Mouse (Mus musculus): Measurements from ENCODE around the gene Gda. TPM values are rescaled to one million over a fixed set of nuclear protein-coding genes. Genes with fewer than 3 reads are reported as not detected.

Gda gene
- polyA plus RNA-seq, 1 experiment from 2014 or later: 0.36 TPM

DNA sequence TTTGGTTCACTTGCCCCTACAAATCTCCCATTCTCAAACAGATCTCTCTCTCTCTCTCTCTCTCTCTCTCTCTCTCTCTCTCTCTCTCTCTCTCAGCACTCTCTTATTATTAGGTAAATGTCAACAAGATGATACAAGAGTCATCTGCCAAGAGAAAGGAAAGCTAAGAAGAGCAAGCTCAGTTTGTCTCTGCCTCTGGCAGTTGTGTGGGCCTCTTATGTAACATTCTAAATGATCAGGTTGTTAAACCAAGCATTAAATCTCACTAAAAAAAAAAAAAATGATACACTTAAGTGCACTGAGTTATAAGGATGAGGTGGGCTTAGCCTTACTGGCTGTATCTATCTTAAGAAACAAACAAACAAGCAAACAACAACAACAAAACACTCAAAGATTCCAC lies 18.1 kb upstream of the Gda start:
- DNase-seq (ENCODE audit: low spot score): no peak
- H3K4me3 ChIP-seq (replicated peaks; ENCODE audit: low read length): no peak overlapping the region
- no peaks in the 10 kb centered on the region for H3K9me3 ChIP-seq (ENCODE audit: control insufficient read depth, low read length)
- no peak overlapping the region for H3K4me2 ChIP-seq (replicated peaks)
- no peaks in the 10 kb centered on the region for H3K36me3 ChIP-seq (replicated peaks; ENCODE audit: control insufficient read depth, insufficient read depth)
- H3K27me3 ChIP-seq (ENCODE audit: control insufficient read depth, insufficient read depth, low read length): no peaks in the 10 kb centered on the region
- no peaks in the 10 kb centered on the region for H3K4me1 ChIP-seq (replicated peaks; ENCODE audit: control insufficient read depth, insufficient read depth, low read length)
- H3K9ac ChIP-seq: no peak overlapping the region
- H3K27ac ChIP-seq: no peak overlapping the region
- no peak for ATAC-seq (ENCODE audit: low FRiP score)

DNA sequence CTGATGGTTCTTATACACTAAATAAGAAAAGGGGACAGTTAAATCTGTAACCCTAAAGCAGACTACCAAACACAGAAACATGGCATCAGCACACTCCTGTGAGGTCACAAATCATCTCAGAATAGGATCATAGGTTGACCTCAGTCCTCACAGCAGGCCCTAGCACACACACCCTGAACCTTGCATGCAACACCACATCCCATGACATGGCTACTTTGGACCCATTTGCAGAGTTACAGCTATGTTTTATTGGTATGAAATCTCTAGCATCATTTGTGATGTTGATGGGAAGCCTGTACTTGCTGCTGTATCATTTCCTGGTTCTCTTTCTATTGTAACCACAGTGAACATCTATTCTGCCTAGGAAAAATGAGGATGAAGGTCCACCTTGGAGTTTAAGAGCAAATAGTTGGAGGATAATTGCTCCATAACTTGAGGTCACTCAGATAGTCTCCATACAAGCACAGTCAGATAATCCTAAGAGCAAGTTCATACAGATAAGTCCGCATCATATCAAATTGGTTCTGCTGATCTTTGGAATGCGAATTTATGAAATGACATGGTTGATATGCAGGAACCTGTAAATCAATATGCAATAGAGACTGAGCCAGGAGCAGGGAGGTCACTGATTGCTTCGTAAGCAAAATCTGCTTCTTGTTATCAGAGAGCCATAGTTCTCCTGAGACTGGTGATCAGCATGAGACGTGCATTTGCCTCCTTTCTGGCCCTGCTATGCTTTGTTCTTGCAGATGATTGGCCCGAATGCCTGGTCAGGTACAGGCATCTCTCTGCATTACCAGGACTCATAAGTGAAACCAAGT lies 14.1 kb upstream of the Gda start:
- no peaks in the 10 kb centered on the region for H3K27me3 ChIP-seq (ENCODE audit: control insufficient read depth, insufficient read depth, low read length)
- no peaks in the 10 kb centered on the region for H3K36me3 ChIP-seq (replicated peaks; ENCODE audit: control insufficient read depth, insufficient read depth)
- ATAC-seq (ENCODE audit: low FRiP score) (no peak), DNase-seq (ENCODE audit: low spot score) (no peak)
- no peak overlapping the region for H3K9ac ChIP-seq
- no peak overlapping the region for H3K4me2 ChIP-seq (replicated peaks)
- H3K4me3 ChIP-seq (replicated peaks; ENCODE audit: low read length): no peak overlapping the region
- no peak overlapping the region for H3K27ac ChIP-seq
- no peaks in the 10 kb centered on the region for H3K4me1 ChIP-seq (replicated peaks; ENCODE audit: control insufficient read depth, insufficient read depth, low read length)
- no peaks in the 10 kb centered on the region for H3K9me3 ChIP-seq (ENCODE audit: control insufficient read depth, low read length)
- 86% methylated on average over 5 of the region's 5 CpGs for WGBS

DNA sequence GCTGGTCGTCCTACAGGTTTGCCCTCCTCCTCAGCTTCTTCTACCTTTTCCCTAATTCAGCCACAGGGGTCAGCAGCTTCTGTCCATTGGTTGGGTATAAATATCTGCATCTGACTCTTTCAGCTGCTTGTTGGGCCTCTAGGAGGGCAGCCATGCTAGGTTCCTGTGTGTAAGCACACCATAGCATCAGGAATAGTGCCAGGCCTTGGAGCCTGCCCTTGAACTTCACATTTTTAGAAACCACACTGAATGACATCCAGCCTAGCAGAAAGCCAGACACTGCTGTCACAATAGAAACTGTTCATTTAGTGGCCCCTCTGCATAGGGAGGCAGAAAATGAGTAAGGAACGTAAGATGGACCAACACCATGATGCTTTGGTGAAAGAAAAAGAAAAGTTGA lies 8.9 kb upstream of the Gda start:
- no peak for ATAC-seq (ENCODE audit: low FRiP score)
- Histone ChIP-seq H3K27me3 (ENCODE audit: control insufficient read depth, insufficient read depth, low read length) (no peaks in the 10 kb centered on the region), H3K4me2 (replicated peaks) (no peak overlapping the region), H3K36me3 (replicated peaks; ENCODE audit: control insufficient read depth, insufficient read depth) (no peaks in the 10 kb centered on the region), H3K9ac (no peak overlapping the region), H3K4me1 (replicated peaks; ENCODE audit: control insufficient read depth, insufficient read depth, low read length) (no peaks in the 10 kb centered on the region; the same call in 1 of the 2 replicates), H3K4me3 (replicated peaks; ENCODE audit: low read length) (no peak overlapping the region), H3K9me3 (ENCODE audit: control insufficient read depth, low read length) (no peaks in the 10 kb centered on the region), H3K27ac (no peak overlapping the region)
- 84% methylated on average over 2 of the region's 2 CpGs for WGBS
- DNase-seq (ENCODE audit: low spot score): no peak

DNA sequence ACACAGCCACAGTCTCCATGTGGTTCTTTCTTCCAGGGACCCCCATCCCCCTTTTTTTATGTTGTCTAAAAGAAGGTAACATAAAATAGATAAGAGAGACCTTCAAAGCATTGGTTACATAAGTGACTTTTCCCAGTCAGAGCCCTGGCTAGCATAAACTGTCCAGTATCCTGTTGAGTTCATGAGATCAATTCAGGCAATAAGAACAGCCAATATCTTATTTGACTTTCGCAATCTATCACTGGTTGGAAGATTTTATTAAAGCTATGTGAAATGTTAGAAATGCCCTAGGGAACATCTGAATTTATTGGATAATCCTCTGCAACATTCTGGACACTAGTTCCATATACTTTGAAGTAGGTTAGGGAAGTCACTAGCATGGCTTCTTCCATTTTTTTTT lies 7.8 kb upstream of the Gda start:
- ATAC-seq (ENCODE audit: low FRiP score) (no peak), DNase-seq (ENCODE audit: low spot score) (no peak)
- Histone ChIP-seq H3K36me3 (replicated peaks; ENCODE audit: control insufficient read depth, insufficient read depth) (no peaks in the 10 kb centered on the region), H3K27me3 (ENCODE audit: control insufficient read depth, insufficient read depth, low read length) (no peaks in the 10 kb centered on the region), H3K4me1 (replicated peaks; ENCODE audit: control insufficient read depth, insufficient read depth, low read length) (no peaks in the 10 kb centered on the region; the same call in 1 of the 2 replicates), H3K9me3 (ENCODE audit: control insufficient read depth, low read length) (no peaks in the 10 kb centered on the region), H3K27ac (no peak overlapping the region), H3K9ac (no peak overlapping the region), H3K4me3 (replicated peaks; ENCODE audit: low read length) (no peak overlapping the region), H3K4me2 (replicated peaks) (no peak overlapping the region)
- 92% methylated on average over 1 of the region's 1 CpGs for WGBS

DNA sequence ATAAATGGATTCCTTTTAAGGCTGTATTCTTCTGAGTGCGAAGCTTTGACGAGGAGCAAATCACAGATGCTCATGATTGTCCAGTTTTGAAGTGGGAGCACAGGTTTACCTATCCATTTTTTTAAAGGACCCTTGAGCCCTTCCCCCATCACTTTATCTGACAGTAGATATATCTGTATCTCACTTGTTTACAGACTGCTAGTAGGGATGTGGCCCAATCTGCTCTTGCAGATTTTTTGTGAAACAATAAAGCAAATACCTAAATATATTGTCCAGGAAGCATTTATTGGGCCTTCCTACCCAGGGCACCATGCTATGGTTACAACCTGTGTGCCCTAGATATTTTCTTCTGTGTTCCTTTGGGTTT lies 6.8 kb upstream of the Gda start:
- WGBS: 47% methylated on average over 2 of the region's 2 CpGs
- Histone ChIP-seq H3K27me3 (ENCODE audit: control insufficient read depth, insufficient read depth, low read length) (no peaks in the 10 kb centered on the region), H3K27ac (no peak overlapping the region), H3K4me2 (replicated peaks) (no peak overlapping the region), H3K4me1 (replicated peaks; ENCODE audit: control insufficient read depth, insufficient read depth, low read length) (no peaks in the 10 kb centered on the region; the same call in 1 of the 2 replicates), H3K9ac (no peak overlapping the region), H3K9me3 (ENCODE audit: control insufficient read depth, low read length) (no peaks in the 10 kb centered on the region), H3K4me3 (replicated peaks; ENCODE audit: low read length) (no peak overlapping the region), H3K36me3 (replicated peaks; ENCODE audit: control insufficient read depth, insufficient read depth) (no peaks in the 10 kb centered on the region)
- DNase-seq (ENCODE audit: low spot score) (no peak), ATAC-seq (ENCODE audit: low FRiP score) (no peak)

DNA sequence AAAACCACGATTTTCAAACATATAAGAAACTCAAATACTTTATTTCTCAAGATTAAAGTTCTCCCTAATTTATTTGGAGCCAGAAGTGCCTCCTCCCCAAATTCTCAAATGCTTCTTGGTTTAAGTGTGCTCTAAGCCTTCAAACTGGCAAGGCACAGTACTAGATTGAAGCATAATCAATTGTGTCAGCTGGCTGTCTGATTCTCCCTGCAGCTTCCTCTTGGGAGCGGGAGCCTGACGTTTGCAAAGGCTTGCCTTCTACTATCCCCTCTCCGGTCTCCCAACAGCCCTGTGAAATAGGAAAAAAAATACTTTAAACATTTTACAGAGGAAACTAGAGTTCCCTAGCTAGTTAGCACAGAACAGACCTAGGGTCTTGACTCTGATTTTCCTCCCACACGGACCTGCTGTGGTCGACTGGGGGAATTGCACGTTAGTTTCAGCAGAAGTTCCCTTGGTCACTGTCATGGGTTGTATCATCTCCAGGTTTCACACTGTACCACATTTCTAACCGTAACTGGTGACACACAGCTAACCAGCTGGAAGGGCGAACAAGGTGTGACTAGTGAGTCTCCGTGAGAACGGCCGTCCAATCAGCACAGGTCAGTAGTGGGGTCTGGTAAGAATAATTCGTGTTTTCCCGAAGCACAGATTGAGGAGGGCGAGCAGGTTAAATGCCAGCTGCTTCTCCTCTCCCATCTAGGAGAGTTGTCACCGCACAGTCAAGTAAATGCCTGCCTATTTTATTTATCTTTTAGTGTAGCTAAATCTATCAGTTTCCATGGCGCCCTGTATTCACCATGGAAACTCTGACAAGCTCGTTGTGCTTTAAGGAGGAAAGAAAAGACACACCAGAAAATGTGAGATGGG lies 6.2 kb upstream of the Gda start:
- ATAC-seq (ENCODE audit: low FRiP score) (no peak; the same call in 1 of the 2 replicates), DNase-seq (ENCODE audit: low spot score) (no peak)
- Histone ChIP-seq H3K27me3 (ENCODE audit: control insufficient read depth, insufficient read depth, low read length) (no peaks in the 10 kb centered on the region), H3K27ac (no peak overlapping the region), H3K9ac (no peak overlapping the region), H3K4me1 (replicated peaks; ENCODE audit: control insufficient read depth, insufficient read depth, low read length) (no peaks in the 10 kb centered on the region; the same call in 1 of the 2 replicates), H3K36me3 (replicated peaks; ENCODE audit: control insufficient read depth, insufficient read depth) (no peaks in the 10 kb centered on the region), H3K9me3 (ENCODE audit: control insufficient read depth, low read length) (no peaks in the 10 kb centered on the region), H3K4me3 (replicated peaks; ENCODE audit: low read length) (no peak overlapping the region), H3K4me2 (replicated peaks) (no peak overlapping the region)
- WGBS: 62% methylated on average over 18 of the region's 18 CpGs

DNA sequence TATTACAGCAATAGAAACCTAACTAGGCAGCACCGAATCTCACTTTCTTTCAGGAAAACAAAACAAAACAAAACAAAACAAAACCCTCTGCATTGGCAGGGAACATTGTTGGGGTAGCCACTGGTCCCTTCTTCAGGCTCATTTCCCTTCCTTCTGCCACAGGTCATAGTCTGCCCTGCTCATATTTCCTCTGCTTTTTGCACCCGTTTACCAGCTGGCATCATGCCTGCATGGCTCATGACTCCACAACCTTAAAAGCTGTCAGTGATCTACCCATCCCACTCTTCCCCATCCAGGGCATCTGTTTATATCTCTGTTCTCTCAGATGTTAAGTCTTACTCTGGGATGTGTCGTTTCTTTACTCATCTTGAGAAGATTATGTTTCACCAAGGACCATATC lies 5.3 kb upstream of the Gda start:
- no peak for ATAC-seq (ENCODE audit: low FRiP score)
- no peaks in the 10 kb centered on the region; the same call in 1 of the 2 replicates for H3K4me1 ChIP-seq (replicated peaks; ENCODE audit: control insufficient read depth, insufficient read depth, low read length)

DNA sequence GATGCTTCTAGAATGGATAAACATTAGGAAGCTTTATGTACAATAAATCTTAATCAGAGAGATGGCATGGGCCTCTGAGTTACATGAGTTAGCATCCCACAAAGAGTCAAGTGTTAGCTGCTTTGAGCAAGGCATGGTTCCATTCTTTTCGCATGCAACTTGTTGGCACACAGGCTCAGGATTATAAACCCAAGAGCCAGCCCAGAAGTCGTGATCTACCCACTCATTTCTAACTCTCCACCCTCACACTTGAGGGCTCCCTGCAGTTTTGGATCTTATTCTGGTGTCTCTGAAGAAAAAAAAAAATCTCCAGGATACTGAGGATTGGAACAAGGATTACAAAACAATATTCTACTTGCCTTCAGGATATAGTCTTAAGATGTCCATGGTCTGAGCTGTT lies 4.5 kb upstream of the Gda start:
- no peaks in the 10 kb centered on the region for H3K36me3 ChIP-seq (replicated peaks; ENCODE audit: control insufficient read depth, insufficient read depth)
- no peak overlapping the region for H3K9ac ChIP-seq
- ATAC-seq (ENCODE audit: low FRiP score): no peak
- H3K9me3 ChIP-seq (ENCODE audit: control insufficient read depth, low read length): no peaks in the 10 kb centered on the region
- DNase-seq (ENCODE audit: low spot score): no peak
- peaks cover 5% of the 10 kb centered on the region for H3K27me3 ChIP-seq (ENCODE audit: control insufficient read depth, insufficient read depth, low read length)
- 84% methylated on average over 2 of the region's 2 CpGs for WGBS
- H3K4me2 ChIP-seq (replicated peaks): no peak overlapping the region
- no peaks in the 10 kb centered on the region; the same call in 1 of the 2 replicates for H3K4me1 ChIP-seq (replicated peaks; ENCODE audit: control insufficient read depth, insufficient read depth, low read length)
- H3K4me3 ChIP-seq (replicated peaks; ENCODE audit: low read length): no peak overlapping the region
- H3K27ac ChIP-seq: no peak overlapping the region

More for the DNA sequence above, 5.3 kb upstream of the Gda start:
- H3K9me3 ChIP-seq (ENCODE audit: control insufficient read depth, low read length): no peaks in the 10 kb centered on the region
- WGBS: 83% methylated on average over 3 of the region's 3 CpGs
- H3K27ac ChIP-seq: no peak overlapping the region
- H3K36me3 ChIP-seq (replicated peaks; ENCODE audit: control insufficient read depth, insufficient read depth): no peaks in the 10 kb centered on the region
- H3K9ac ChIP-seq: no peak overlapping the region
- no peaks in the 10 kb centered on the region for H3K27me3 ChIP-seq (ENCODE audit: control insufficient read depth, insufficient read depth, low read length)
- no peak overlapping the region for H3K4me3 ChIP-seq (replicated peaks; ENCODE audit: low read length)
- DNase-seq (ENCODE audit: low spot score): no peak
- no peak overlapping the region for H3K4me2 ChIP-seq (replicated peaks)

DNA sequence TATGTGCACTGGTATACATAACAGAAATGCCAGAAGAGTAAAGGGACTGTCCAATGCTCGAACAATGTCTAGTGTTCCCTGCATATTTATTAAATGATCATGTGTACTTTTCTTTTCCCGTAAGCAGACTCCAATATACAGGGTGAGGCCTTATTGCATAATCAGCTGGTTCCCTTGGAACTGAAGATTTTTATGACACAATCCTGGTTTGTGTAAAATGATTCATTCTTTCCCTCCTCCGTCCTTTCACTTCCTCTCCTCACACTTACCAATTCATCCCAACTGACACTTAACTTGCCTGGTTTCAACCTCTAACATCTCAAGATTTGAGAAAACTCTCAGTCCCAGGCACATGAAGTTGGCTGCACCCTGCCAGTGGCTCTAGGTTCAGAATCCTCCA lies 3.5 kb upstream of the Gda start:
- H3K36me3 ChIP-seq (replicated peaks; ENCODE audit: control insufficient read depth, insufficient read depth): no peaks in the 10 kb centered on the region
- no peak overlapping the region for H3K9ac ChIP-seq
- H3K4me2 ChIP-seq (replicated peaks): no peak overlapping the region
- ATAC-seq (ENCODE audit: low FRiP score): no peak
- 82% methylated on average over 3 of the region's 3 CpGs for whole genome bisulfite sequencing
- no peak for DNase-seq (ENCODE audit: low spot score)
- H3K27ac ChIP-seq: no peak overlapping the region
- no peaks in the 10 kb centered on the region for H3K9me3 ChIP-seq (ENCODE audit: control insufficient read depth, low read length)
- H3K4me3 ChIP-seq (replicated peaks; ENCODE audit: low read length): no peak overlapping the region
- peaks cover 15% of the 10 kb centered on the region for H3K27me3 ChIP-seq (ENCODE audit: control insufficient read depth, insufficient read depth, low read length)
- peaks cover 7% of the 10 kb centered on the region; the same call in 1 of the 2 replicates for H3K4me1 ChIP-seq (replicated peaks; ENCODE audit: control insufficient read depth, insufficient read depth, low read length)
